Mouse (Mus musculus) stomach, adult 2 months (tissue): ENCODE results near the gene Rorc. TPM values are rescaled to one million over a fixed set of nuclear protein-coding genes. Genes with fewer than 3 reads are reported as not detected.

Experiments
- polyA plus RNA-seq: library from polyadenylated mRNA; depleted of rRNA; stranded (reverse); fragments of >200 nt; gene quantifications from 2 replicates; pipeline ENCODE4 v1.2.3, GENCODE M21; 2012; rRNA removed

Rorc gene
- polyA plus RNA-seq = 3.0 and 4.1 TPM in 2 replicates

DNA sequence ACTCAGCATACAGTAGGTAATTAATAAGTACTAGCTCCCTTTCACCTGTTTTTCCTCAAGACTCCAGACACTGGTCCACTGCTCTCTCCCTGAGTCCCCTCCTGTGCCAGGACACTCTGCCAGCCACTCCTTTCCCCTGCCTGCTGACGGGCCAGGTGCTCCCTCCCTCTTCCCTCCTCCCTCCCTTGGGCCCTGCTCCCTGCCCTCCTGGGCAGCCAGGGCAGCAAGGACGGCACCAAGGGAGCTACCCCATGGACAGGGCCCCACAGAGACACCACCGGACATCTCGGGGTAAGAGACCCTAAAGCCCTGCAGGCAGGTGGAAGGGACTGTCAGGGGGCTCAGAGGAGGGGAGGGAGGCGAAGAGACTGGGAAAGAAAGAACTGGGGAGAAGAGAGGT, at the start of gene Rorc:
TSS of gene Rorc (plus strand) at position 154 of the 400 bp plus-strand sequence.

DNA sequence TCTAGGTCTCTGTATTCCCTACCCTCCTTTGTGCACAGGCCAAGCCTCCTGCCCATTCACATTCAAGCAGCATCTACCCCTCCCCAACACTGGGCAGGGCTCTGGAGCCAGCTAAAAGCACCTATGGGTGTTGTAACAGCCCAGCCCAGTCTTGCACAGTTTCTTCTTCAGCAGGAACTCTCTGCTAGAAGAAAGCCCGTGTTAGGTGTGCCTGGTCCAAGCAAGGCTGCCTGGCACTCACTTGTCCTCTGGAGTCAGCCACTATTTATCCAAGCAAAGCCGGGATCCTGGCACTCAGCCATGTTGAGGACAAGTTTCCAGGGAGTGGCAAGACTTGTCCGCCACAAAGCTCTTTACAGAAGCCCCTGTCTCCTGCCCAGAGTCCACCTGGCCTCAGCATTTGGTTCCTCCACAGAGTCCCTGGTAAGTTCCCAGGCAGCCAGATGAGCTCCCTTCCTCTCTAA, 30.6 kb upstream of the Rorc start, which contains the start of gene Them5:
TSS of gene Them5 (plus strand) at position 141 of the 464 bp plus-strand sequence.

DNA sequence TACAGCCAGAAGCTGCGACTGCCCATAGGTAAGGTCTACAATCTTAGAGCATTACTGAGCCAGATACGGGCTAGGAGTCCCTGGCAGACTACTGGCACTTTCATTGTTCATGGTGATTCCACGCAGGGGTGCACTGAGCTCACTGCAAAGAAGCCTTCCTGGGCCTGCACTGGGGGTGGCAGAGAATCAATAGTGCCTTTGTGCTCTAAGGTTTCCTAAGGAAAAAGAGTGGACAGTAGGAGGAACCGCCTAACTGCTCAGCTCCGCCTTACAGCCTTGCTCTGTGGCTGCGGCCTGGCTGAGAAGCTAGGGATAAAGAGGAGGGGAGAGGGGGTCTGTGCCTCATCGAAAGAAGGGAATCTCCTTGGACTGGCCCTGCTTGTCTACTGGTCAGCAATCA, 10.5 kb upstream of the Rorc start, which contains the start of gene C2cd4d:
TSS of gene C2cd4d (plus strand) at position 301 of the 400 bp plus-strand sequence.

DNA sequence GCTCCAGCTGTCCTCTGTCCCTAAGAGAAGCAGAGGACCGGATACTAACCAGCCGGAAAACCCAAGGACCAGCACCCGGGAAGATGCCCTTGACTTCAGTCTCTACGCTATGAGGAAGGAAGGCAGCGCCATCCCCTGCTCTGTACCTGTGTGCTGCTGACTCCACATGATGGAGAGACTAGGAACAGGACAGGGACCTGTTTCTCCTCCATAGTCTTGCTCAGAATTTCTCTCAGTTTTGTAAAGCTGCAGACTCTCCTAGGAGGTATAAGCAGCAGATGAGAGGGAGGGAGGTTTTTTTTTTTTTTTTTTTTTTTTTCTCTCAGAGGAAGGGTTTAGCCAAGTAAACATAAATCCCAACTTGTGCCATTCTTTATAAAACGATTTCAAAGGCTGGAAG, 25.6 kb downstream of the Rorc start, which contains the start of gene Lingo4:
TSS of gene Lingo4 (plus strand) at position 301 of the 400 bp plus-strand sequence.

DNA sequence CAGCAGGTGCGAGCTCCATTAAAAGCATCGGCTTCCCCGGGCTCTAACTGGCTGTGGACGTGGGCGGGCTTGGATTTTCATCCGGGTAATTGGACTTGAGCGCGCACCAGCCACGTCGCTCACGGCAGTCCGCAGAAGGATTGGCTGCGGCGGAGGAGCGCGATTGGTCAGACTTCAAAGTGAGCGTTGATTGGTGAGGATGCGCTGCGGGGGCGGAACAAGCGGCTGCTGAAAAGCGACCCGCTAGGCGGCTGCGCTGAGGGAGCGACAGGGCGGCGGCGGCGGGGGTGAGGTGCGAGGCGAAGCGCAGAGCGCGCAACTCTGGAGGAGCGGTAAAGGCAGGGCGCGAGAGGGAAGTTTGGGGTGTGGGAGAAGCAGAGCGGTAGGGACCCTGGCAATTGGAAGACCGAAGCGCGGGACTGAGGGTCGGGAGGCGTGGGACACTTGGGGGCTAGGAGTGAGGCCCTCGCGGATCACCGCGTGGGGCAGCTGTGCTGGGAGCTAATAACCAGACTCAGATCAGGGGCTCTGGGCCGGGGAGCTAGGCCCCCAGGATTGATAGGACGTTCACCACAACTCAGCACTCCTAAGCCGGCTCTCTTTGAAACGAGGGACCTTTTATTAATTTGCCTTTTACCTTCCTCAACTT, 40.6 kb downstream of the Rorc start, which contains the start of gene Tdrkh:
TSS of gene Tdrkh (plus strand) at position 243 of the 649 bp plus-strand sequence.

DNA sequence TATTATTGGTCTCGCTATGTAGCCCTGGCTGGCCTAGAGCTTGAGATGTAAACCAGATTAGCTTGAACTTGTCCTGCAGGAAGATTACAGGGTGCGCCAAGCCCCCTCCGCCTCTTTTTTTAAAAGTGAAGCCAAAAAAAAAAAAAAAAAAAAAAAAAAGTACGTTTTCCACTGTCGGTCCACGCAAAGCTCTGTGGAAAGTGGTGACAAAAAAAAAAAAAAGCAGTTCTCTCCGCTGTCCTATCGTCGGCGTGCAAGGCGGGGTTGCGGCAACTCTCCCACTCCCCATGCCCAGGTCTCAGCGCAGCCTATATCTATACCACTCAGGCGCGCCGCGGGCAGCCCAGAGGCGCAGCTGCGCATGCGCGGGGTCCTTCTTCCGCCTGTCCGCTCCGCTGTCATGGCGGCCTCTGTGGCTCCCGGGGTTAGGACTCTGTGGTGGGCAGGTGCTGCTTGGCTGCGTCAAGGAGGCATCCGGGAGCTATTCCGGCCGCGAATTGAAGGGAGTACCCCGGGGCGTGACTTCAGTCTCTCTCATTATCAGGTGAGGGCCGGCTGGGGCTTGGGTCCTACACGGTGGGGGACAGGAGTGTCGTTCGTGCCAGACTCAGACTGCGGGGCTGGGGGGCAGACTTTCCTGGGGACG, 70.5 kb downstream of the Rorc start, which contains the start of gene Mrpl9:
TSS of gene Mrpl9 (plus strand) at position 368 of the 646 bp plus-strand sequence.

DNA sequence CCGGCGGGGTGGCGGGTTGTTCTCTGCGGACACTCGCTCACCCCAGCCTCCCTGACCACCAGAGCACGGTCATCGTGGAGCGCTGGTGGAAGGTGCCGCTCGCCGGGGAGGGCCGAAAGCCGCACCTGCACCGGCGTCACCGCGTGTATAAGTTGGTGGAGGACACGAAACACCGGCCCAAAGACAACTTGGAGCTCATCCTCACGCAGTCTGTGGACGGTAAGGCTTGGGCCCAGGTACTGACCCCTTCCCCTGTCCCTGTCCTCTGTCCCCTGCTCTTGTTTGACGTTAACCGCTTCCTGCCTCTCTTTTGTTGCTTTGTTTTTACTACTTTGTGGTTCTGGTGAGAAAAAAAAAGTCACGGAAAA, 71.0 kb downstream of the Rorc start, which contains the start of gene Oaz3:
TSS of gene Oaz3 (minus strand) at position 319 of the 368 bp plus-strand sequence.

Other genes starting within 250 kb of the Rorc start
- gene Gm10696, start 194.6 kb upstream of the Rorc start, polyA plus RNA-seq = not detected in 2 replicates
- not detected in 2 replicates for gene Gm5286, start 176.1 kb upstream of the Rorc start, polyA plus RNA-seq
- gene Gm4778, start 108.8 kb upstream of the Rorc start, polyA plus RNA-seq = not detected in 2 replicates
- 0.19 and 0.45 TPM in 2 replicates for gene Them4, start 62.7 kb upstream of the Rorc start, polyA plus RNA-seq
- gene Them5, start 30.7 kb upstream of the Rorc start, polyA plus RNA-seq = 32.9 and 36.3 TPM in 2 replicates
- gene C2cd4d, start 10.4 kb upstream of the Rorc start, polyA plus RNA-seq = 1.1 and 4.3 TPM in 2 replicates
- 0.04 and 0.10 TPM in 2 replicates for gene Lingo4, start 25.7 kb downstream of the Rorc start, polyA plus RNA-seq
- 0.23 TPM in 1 of 2 replicates, not detected in the other for gene Tdrkh, start 40.5 kb downstream of the Rorc start, polyA plus RNA-seq
- 9.2 and 9.5 TPM in 2 replicates for gene Mrpl9, start 70.5 kb downstream of the Rorc start, polyA plus RNA-seq
- gene Oaz3, start 71.1 kb downstream of the Rorc start, polyA plus RNA-seq = not detected in 2 replicates
- 12.0 and 15.2 TPM in 2 replicates for gene Celf3, start 105.5 kb downstream of the Rorc start, polyA plus RNA-seq
- not detected in 2 replicates for gene Riiad1, start 107.5 kb downstream of the Rorc start, polyA plus RNA-seq
- 1.8 and 2.3 TPM in 2 replicates for gene Snx27, start 209.9 kb downstream of the Rorc start, polyA plus RNA-seq